Comparison of ENCODE assay signal across 33 mouse cellular contexts in the genomic region with DNA sequence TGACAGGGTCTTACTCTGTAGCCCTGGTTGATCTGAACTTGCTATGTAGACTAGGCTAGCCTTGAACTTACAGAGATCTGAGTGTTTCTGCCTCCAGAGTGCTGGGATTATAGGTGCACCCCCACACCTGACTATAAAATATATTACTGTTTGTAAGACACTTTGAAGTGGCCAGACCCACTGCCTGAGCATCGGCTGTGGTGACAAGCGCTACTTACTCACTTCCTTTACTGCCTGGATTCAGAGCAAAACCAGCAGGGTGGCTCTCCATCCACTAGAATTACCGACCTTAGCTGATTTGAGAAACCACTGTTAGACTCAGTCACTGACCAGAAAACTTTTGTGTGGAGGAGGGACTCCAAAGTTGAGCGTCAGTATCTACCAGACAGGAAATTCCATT. TPM values are rescaled to one million over a fixed set of nuclear protein-coding genes. Genes with fewer than 3 reads are reported as not detected.
DNase-seq lines count a peak whose midpoint lies in the region; ATAC-seq and TF ChIP-seq lines count a peak whose summit lies in the region.
"Had no signal": no experiment of that assay in that cellular context is flagged by ENCODE, and none has a peak within 500 bp of the region (broad histone marks: within the 10 kb centered on the region; RNA-seq: fewer than 3 reads in every experiment).

No protein-coding gene starts in this region.

- ATAC-seq in hematopoietic stem cell, adult 5-6 weeks (replicated peaks in 1 of 2; ENCODE audit: insufficient read depth in 1 of 2, low FRiP score in 2 of 2, low TSS enrichment in 1 of 2, low read depth in 1 of 2, poor library complexity in 2 of 2, severe bottlenecking in 2 of 2): peak; percentile 30 to 44; a peak in 2 of 4 replicates
- ATAC-seq in monocyte, adult 5-6 weeks (replicated peaks; ENCODE audit: insufficient number of reproducible peaks, low FRiP score, low TSS enrichment, poor library complexity, severe bottlenecking): peak; percentile 38; the same call in 1 of the 2 replicates
- ATAC-seq in intestine, postnatal 0 days: no peak
- ATAC-seq in erythroblast, adult 5-6 weeks (replicated peaks; ENCODE audit: low FRiP score, poor library complexity, severe bottlenecking): no peak
- ATAC-seq: forebrain, embryonic 16.5 days; hindbrain, postnatal 0 days; midbrain, embryonic 15.5 days had no signal

- no peak overlapping the region for H3K27ac ChIP-seq in intestine, postnatal 0 days (ENCODE audit: low read depth, low read length)
- H3K27ac ChIP-seq: forebrain, embryonic 10.5 days; heart, embryonic 10.5 days; heart, embryonic 15.5 days; hindbrain, embryonic 12.5 days; hindbrain, postnatal 0 days; kidney, embryonic 15.5 days; liver, embryonic 14.5 days; macrophage; midbrain, embryonic 10.5 days; midbrain, embryonic 15.5 days; neural tube, embryonic 15.5 days; stomach, postnatal 0 days had no signal

- DNase-seq in 3T3-L1 (ENCODE audit: low read depth, low spot score): peak; percentile 58
- DNase-seq in CD4-positive, CD25-positive, alpha-beta regulatory T cell, adult 2 months (ENCODE audit: low read depth, low spot score): peak; percentile 57
- no peak for DNase-seq in frontal cortex, postnatal 36 days (ENCODE audit: low spot score in 2 of 2)
- DNase-seq in kidney, adult 9 months: no peak
- DNase-seq: adrenal gland, postnatal 10 days; cerebellum, adult 9-10 months; gastrocnemius, postnatal 10 days; kidney, adult 11 months; kidney, postnatal 25 days; liver; lung, adult 2 months; lung, postnatal 10 days; right cerebral cortex, postnatal 25 days; thymus, adult 18-20 months; thymus, postnatal 25 days had no signal

- 42% methylated on average over 4 of the region's 4 CpGs for WGBS in intestine, postnatal 0 days

- H3K9ac ChIP-seq in intestine, postnatal 0 days (ENCODE audit: low read depth, low read length): no peak overlapping the region
- H3K9ac ChIP-seq: heart, embryonic 15.5 days; hindbrain, embryonic 12.5 days; kidney, embryonic 15.5 days; liver, embryonic 14.5 days; midbrain, embryonic 15.5 days; neural tube, embryonic 15.5 days had no signal

- no peak for TF ChIP-seq CTCF in intestine, postnatal 0 days (IDR thresholded peaks at IDR 0.05; ENCODE audit: low read depth)

- no peak overlapping the region for H3K4me3 ChIP-seq in intestine, postnatal 0 days (ENCODE audit: low read depth, low read length)
- H3K4me3 ChIP-seq: forebrain, embryonic 10.5 days; heart, embryonic 10.5 days; heart, embryonic 15.5 days; hindbrain, embryonic 12.5 days; kidney, embryonic 15.5 days; midbrain, embryonic 10.5 days; midbrain, embryonic 15.5 days; neural tube, embryonic 15.5 days had no signal

- no peaks in the 10 kb centered on the region for H3K36me3 ChIP-seq in intestine, postnatal 0 days (ENCODE audit: control insufficient read depth, insufficient read depth)
- H3K36me3 ChIP-seq: forebrain, embryonic 10.5 days; heart, embryonic 10.5 days; heart, embryonic 15.5 days; hindbrain, embryonic 12.5 days; kidney, embryonic 15.5 days; midbrain, embryonic 10.5 days; midbrain, embryonic 15.5 days; neural tube, embryonic 15.5 days had no signal

- no peaks in the 10 kb centered on the region for H3K4me1 ChIP-seq in intestine, postnatal 0 days (replicated peaks; ENCODE audit: control insufficient read depth, insufficient read depth, low read length)
- H3K4me1 ChIP-seq: heart, embryonic 15.5 days; hindbrain, embryonic 12.5 days; midbrain, embryonic 10.5 days; midbrain, embryonic 15.5 days; neural tube, embryonic 15.5 days had no signal

- no peaks in the 10 kb centered on the region for H3K9me3 ChIP-seq in intestine, postnatal 0 days (ENCODE audit: control insufficient read depth)
- H3K9me3 ChIP-seq: forebrain, embryonic 10.5 days; heart, embryonic 10.5 days; heart, embryonic 15.5 days; hindbrain, embryonic 12.5 days; kidney, embryonic 15.5 days; midbrain, embryonic 10.5 days; midbrain, embryonic 15.5 days; neural tube, embryonic 15.5 days had no signal

- no peaks in the 10 kb centered on the region for H3K27me3 ChIP-seq in intestine, postnatal 0 days (replicated peaks; ENCODE audit: control insufficient read depth, insufficient read depth, low read length)
- H3K27me3 ChIP-seq: heart, embryonic 15.5 days; hindbrain, embryonic 12.5 days; kidney, embryonic 15.5 days; midbrain, embryonic 15.5 days; neural tube, embryonic 15.5 days had no signal

- H3K4me2 ChIP-seq in intestine, postnatal 0 days (replicated peaks; ENCODE audit: low read depth): no peak overlapping the region
- H3K4me2 ChIP-seq: heart, embryonic 15.5 days; hindbrain, embryonic 12.5 days; kidney, embryonic 15.5 days; midbrain, embryonic 15.5 days; neural tube, embryonic 15.5 days had no signal

RNA-seq across cellular contexts. Expression of gene Gm9887, which starts 39.7 kb away (rescaled TPM):
- 0.69 and 2.5 TPM in 2 replicates for total RNA-seq in hematopoietic stem cell, adult 5-6 weeks (2017)
- total RNA-seq in monocyte, adult 5-6 weeks (2017): not detected in 3 replicates
- polyA plus RNA-seq in intestine, postnatal 0 days (2015; fragmentation: Nextera tagmentation; extraction: Ambion mirVana): 1.9 and 2.4 TPM in 2 replicates
- not detected in 2 replicates for total RNA-seq in erythroblast, adult 5-6 weeks (2015; ENCODE audit: low replicate concordance)
- total RNA-seq in erythroblast, adult 5-6 weeks (2017; ENCODE audit: low replicate concordance): not detected in 2 replicates
- total RNA-seq: hindbrain, postnatal 0 days; layer of hippocampus, adult 18-20 months had no signal

RNA-seq across cellular contexts. Expression of gene Arf6, which starts 40.0 kb away (rescaled TPM):
- total RNA-seq in hematopoietic stem cell, adult 5-6 weeks (2017): 146 and 157 TPM in 2 replicates
- total RNA-seq in monocyte, adult 5-6 weeks (2017): 213 to 230 TPM (median 223 TPM) in 3 replicates
- polyA plus RNA-seq in intestine, postnatal 0 days (2015; fragmentation: Nextera tagmentation; extraction: Ambion mirVana): 82.7 and 86.3 TPM in 2 replicates
- 21.1 and 28.2 TPM in 2 replicates for total RNA-seq in erythroblast, adult 5-6 weeks (2015; ENCODE audit: low replicate concordance)
- 36.5 and 49.0 TPM in 2 replicates for total RNA-seq in erythroblast, adult 5-6 weeks (2017; ENCODE audit: low replicate concordance)

RNA-seq across cellular contexts. Expression of gene Nemf, which starts 55.0 kb away (rescaled TPM):
- 93.1 and 126 TPM in 2 replicates for total RNA-seq in hematopoietic stem cell, adult 5-6 weeks (2017)
- total RNA-seq in monocyte, adult 5-6 weeks (2017): 89.6 to 137 TPM (median 117 TPM) in 3 replicates
- polyA plus RNA-seq in intestine, postnatal 0 days (2015; fragmentation: Nextera tagmentation; extraction: Ambion mirVana): 41.9 and 45.3 TPM in 2 replicates
- 55.8 and 64.0 TPM in 2 replicates for total RNA-seq in erythroblast, adult 5-6 weeks (2015; ENCODE audit: low replicate concordance)
- 73.7 and 120 TPM in 2 replicates for total RNA-seq in erythroblast, adult 5-6 weeks (2017; ENCODE audit: low replicate concordance)

Comparison
In these comparisons a context has a peak if more than half of its experiments do, and no peak if none do; other contexts are left out.
1. DNase-seq: peak in 3T3-L1 (single experiment) and CD4-positive, CD25-positive, alpha-beta regulatory T cell, adult 2 months (single experiment); none in frontal cortex, postnatal 36 days (0 of 2) and kidney, adult 9 months (single experiment).
2. ATAC-seq: peak in hematopoietic stem cell, adult 5-6 weeks (2 of 2) and monocyte, adult 5-6 weeks (single experiment); none in intestine, postnatal 0 days (single experiment) and erythroblast, adult 5-6 weeks (single experiment).